Mouse (Mus musculus) megakaryocyte, embryonic 14.5 days (primary cell): ENCODE results near the gene Atg101. TPM values are rescaled to one million over a fixed set of nuclear protein-coding genes. Genes with fewer than 3 reads are reported as not detected.

Experiments
- H3K27me3 ChIP-seq: replicated peaks from 2 replicates; pipeline ENCODE3; 2012; ENCODE audit warnings: inconsistent platforms
- H3K36me3 ChIP-seq: replicated peaks from 2 replicates; pipeline ENCODE3; 2012; ENCODE audit warnings: low read length, inconsistent platforms, mixed read lengths
- H3K4me1 ChIP-seq: 2 replicates; pipeline ENCODE4 v1.6.1; 2012; ENCODE audit warnings: inconsistent platforms
- H3K4me3 ChIP-seq: replicated peaks from 2 replicates; pipeline ENCODE3; 2012; ENCODE audit warnings: moderate library complexity, mild to moderate bottlenecking, inconsistent platforms
- H3K9me3 ChIP-seq: 2 replicates; pipeline ENCODE4 v1.6.1; 2012; ENCODE audit warnings: inconsistent platforms
- FLI1 ChIP-seq: IDR thresholded peaks from 2 replicates; pipeline ENCODE4 v1.6.1; 2012; ENCODE audit warnings: low read length, inconsistent platforms, mixed read lengths
- GATA1 ChIP-seq: IDR thresholded peaks from 3 replicates; pipeline ENCODE4 v1.6.1; 2012; ENCODE audit warnings: mixed read lengths, low read length, inconsistent platforms, borderline replicate concordance
- polyA plus RNA-seq: library from polyadenylated mRNA; stranded (reverse); fragments of >175 nt; gene quantifications from 2 replicates; pipeline ENCODE4 v1.2.3, GENCODE M21; 2012; ENCODE audit warnings: low replicate concordance; ENCODE audit not compliant: insufficient read depth

The Atg101 gene
- polyA plus RNA-seq, 1 experiment: 65.9 TPM

GRCm38 (mm10) chr15:101295616-101296015, 11.5 kb downstream of the Atg101 start:
- Histone ChIP-seq H3K36me3 (peaks cover 24% of the 10 kb centered on the region), H3K4me1 (peaks cover 64% of the 10 kb centered on the region), H3K9me3 (no peaks in the 10 kb centered on the region), H3K27me3 (peaks cover 4% of the 10 kb centered on the region), H3K4me3 (no peak overlapping the region)
- TF ChIP-seq FLI1 (no peak), GATA1 (no peak)

DNA sequence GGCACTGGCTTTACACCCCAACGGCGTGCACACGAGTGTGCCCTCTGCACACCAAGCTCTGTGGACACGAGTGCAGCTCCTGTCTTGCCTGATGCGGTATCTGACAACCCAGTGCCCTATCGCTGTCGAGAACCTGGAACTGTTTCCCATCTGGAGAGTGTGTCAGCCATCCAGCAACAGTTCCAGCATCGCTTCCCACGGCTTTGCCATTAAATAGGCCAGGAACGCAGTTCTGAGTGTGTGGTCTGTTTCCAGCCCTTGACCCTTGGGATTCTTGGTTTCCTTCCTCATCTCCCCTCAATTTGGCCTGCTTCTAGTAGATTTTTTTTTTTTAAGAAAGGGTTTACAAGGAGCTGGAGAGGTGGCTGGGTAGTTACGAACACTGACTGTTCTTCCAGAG, 12.0 kb downstream of the Atg101 start:
- Histone ChIP-seq H3K9me3 (no peaks in the 10 kb centered on the region), H3K4me3 (peak overlapping the region; percentile 36), H3K4me1 (peaks cover 66% of the 10 kb centered on the region), H3K36me3 (peaks cover 19% of the 10 kb centered on the region), H3K27me3 (peaks cover 4% of the 10 kb centered on the region)
- TF ChIP-seq GATA1 (no peak), FLI1 (no peak)

- Histone ChIP-seq H3K9me3 (peaks cover 8% of the 10 kb centered on the region), H3K4me3 (peak overlapping the region; percentile 81), H3K36me3 (peaks cover 3% of the 10 kb centered on the region)
Observed at GRCm38 (mm10) chr15:101297988-101298387, 13.9 kb downstream of the Atg101 start.

DNA sequence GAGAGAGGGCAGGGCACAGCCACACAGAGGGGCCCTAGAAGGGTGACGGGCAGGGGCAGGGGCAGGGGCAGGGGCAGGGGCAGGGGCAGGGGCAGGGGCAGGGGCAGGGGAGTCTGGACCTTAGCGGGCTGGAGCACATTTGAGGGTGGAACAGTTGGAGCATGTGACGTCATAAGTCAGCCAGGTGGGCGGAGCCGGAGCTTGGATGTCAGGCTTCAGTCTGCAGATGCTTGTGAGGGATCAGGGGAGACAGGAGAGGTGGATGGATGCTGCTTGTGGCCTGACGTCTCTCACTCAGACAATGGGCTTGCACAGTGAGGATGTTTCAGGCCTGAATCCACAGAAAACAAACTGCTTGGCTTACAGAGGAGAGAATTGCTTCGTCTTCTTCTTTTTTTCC, 14.5 kb downstream of the Atg101 start:
- peak overlapping the region; percentile 64 for H3K4me3 ChIP-seq
- peaks cover 78% of the 10 kb centered on the region for H3K4me1 ChIP-seq
- H3K9me3 ChIP-seq: peaks cover 13% of the 10 kb centered on the region
- peaks cover 3% of the 10 kb centered on the region for H3K27me3 ChIP-seq
- TF ChIP-seq GATA1 (no peak), FLI1 (no peak)
- no peaks in the 10 kb centered on the region for H3K36me3 ChIP-seq

More at GRCm38 (mm10) chr15:101297988-101298387, 13.9 kb downstream of the Atg101 start:
- TF ChIP-seq GATA1 (no peak), FLI1 (no peak)
- peaks cover 4% of the 10 kb centered on the region for H3K27me3 ChIP-seq
- peaks cover 81% of the 10 kb centered on the region for H3K4me1 ChIP-seq

DNA sequence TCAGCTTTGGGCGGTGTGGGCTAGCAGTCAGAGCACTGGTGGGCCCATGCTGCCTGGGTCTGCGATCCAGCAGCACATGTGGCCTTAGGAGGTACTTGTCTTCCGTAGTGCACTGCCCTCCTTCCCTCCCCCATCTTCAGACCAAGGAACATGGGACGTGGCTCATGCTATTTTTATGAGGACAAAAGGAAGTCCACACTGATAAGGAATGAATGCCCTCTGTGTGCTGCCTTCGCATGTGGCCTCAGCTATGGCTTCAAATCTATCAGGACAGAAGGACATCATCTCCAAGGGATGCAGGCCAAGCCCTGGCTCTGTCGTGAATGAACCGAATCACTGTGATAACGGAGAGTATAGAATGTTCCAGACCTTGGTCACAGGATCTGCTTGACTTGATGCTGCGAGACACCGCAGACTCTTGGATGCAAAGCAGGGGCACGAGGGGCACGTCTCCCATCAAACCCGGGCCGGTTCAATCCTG, 15.4 kb downstream of the Atg101 start:
- Histone ChIP-seq H3K27me3 (peaks cover 2% of the 10 kb centered on the region), H3K36me3 (no peaks in the 10 kb centered on the region), H3K9me3 (peaks cover 13% of the 10 kb centered on the region), H3K4me1 (peaks cover 77% of the 10 kb centered on the region), H3K4me3 (peak overlapping the region; percentile 78)
- no peak for TF ChIP-seq GATA1
- TF ChIP-seq FLI1: no peak

DNA sequence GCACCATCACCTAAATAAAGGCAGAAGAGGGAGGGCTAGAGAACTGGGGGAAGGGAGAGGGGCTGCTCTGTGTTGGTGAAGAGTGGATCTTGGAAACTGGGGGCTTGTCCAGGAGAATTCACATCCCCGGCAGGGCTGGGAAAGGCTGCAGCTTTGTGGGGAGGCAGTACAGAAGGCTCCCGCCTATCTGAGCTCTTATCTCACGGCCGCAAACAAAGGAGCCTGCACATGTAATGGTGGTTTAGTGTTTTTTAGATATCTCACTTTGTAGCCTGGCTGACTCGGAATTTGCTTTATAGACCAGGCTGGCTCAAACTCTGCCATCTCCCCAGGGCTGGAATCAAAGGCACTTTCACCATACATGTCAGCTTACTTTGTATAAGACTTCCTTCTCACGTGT, 16.1 kb downstream of the Atg101 start:
- peaks cover 71% of the 10 kb centered on the region for H3K4me1 ChIP-seq
- peaks cover 13% of the 10 kb centered on the region for H3K9me3 ChIP-seq
- TF ChIP-seq FLI1 (no peak), GATA1 (no peak)
- H3K4me3 ChIP-seq: no peak overlapping the region
- H3K27me3 ChIP-seq: peaks cover 2% of the 10 kb centered on the region
- no peaks in the 10 kb centered on the region for H3K36me3 ChIP-seq

DNA sequence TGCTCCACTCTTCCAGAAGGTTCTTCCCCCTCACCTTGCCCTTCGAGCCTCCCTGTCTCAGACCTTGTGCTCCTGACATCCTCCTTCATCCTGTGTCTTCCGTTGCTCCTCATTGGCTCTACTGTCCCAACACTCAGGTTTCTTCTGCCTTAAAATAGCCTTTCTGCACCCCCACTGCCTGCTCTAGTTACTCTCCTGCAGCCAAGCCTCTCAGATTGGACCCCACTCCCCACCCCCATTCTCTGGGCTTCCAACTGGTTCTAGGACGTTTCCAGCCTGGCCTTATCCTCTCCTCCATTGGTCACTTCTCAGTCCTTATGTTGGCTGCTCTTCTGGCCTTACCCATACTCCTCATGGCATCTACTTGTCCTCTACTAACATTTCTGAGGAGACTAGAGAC, 18.1 kb downstream of the Atg101 start:
- Histone ChIP-seq H3K4me3 (no peak overlapping the region), H3K4me1 (peaks cover 59% of the 10 kb centered on the region), H3K9me3 (peaks cover 13% of the 10 kb centered on the region), H3K36me3 (no peaks in the 10 kb centered on the region), H3K27me3 (peaks cover 5% of the 10 kb centered on the region)
- TF ChIP-seq GATA1: no peak
- TF ChIP-seq FLI1: no peak

GRCm38 (mm10) chr15:101303830-101304229, 19.8 kb downstream of the Atg101 start:
- Histone ChIP-seq H3K27me3 (peaks cover 7% of the 10 kb centered on the region), H3K4me3 (no peak overlapping the region), H3K9me3 (peaks cover 13% of the 10 kb centered on the region), H3K36me3 (no peaks in the 10 kb centered on the region), H3K4me1 (peaks cover 56% of the 10 kb centered on the region)
- no peak for TF ChIP-seq FLI1
- TF ChIP-seq GATA1: no peak

- Histone ChIP-seq H3K4me1 (peaks cover 54% of the 10 kb centered on the region), H3K9me3 (peaks cover 13% of the 10 kb centered on the region), H3K4me3 (no peak overlapping the region), H3K27me3 (peaks cover 7% of the 10 kb centered on the region), H3K36me3 (no peaks in the 10 kb centered on the region)
- TF ChIP-seq GATA1 (no peak), FLI1 (no peak)
Observed at GRCm38 (mm10) chr15:101306459-101306858, 22.4 kb downstream of the Atg101 start.

- Histone ChIP-seq H3K36me3 (no peaks in the 10 kb centered on the region), H3K4me1 (peaks cover 51% of the 10 kb centered on the region), H3K9me3 (no peaks in the 10 kb centered on the region; the same call in 1 of the 2 replicates), H3K27me3 (peaks cover 12% of the 10 kb centered on the region), H3K4me3 (no peak overlapping the region)
- no peak for TF ChIP-seq FLI1
Observed at GRCm38 (mm10) chr15:101308440-101309348, 24.6 kb downstream of the Atg101 start.
